Mouse (Mus musculus) kidney, adult 9 months (tissue): ENCODE data around the gene Tenm3.

Source experiments
- DNase-seq: peaks from one replicate; pipeline ENCODE4 v3.0.0; 2022

Gene Tenm3

GRCm38 (mm10) chr8:48568608-48569007 lies 275.1 kb downstream of the Tenm3 start:
- DNase-seq = no peak

DNA sequence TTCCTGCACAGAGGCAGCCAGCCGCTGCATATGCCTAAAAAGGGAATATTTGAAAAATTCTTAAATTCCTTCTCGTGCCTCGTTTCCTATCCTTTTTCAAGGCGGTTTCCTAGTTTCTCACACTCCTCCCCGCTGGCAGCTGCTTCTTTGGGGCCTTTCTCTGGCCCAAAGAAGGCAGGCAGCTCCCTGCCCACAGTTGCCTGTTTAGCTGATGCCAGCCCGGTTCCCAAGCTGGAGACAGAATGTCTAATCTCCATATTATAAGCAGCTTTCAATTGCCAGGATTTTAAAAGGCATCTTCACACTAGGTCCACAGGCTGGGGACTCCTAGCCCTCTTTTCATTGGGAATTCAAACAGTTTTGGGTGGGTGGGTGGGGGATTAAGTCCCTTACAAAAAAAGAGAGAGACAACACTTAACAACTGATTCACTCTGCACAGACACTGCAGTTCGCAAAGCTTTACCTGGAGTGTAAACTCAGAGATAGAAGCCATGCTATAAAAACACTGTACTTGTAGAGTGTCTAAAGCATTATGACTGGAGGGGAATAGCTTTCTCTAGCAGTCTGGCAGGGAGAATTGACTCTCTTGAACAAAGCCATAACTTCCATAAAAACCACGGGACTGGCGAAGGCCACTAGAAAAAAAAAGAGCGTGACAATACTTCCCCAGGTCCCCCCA lies 275.7 kb downstream of the Tenm3 start:
- DNase-seq = no peak

- DNase-seq = no peak
Observed at GRCm38 (mm10) chr8:48560227-48560626, 283.5 kb downstream of the Tenm3 start.

- no peak for DNase-seq
Observed at GRCm38 (mm10) chr8:48555546-48556141, 288.1 kb downstream of the Tenm3 start.

DNA sequence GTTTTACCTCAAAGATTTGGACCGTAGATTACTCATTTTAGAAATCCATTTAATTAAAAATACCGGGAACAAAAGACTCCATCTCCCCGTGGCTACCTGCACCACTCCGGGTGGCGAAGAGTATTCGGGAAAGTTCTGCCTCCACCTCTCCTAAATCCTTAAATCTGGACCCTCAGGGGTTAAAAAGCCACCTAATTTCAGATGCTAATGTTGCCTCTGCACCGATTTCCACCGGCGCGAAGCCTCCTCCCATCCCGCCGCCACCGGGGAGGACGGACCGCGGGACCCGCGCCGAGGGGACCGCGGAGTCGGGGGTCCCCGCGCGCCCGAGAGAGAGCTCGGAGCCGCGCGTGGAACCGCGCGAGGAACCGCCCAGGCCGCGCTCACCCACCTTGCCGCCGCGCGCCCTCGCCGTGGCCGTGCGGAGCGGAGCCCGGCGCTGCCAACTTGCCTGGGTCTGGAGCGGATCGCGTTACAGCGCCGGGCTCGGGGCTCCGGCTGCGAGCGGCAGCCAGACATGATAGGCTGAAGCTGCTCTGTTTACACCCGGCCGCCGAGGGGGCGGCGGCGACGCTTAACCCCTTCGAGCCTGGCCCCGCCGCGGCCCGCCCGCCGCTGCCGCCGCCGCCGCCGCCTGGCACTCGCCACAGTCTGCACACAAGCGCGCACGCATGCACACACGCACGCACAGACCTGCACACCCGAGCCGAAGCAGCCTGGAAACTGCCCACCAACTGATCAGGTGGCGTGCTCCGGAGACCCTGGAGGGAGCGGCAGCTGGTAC lies 288.8 kb downstream of the Tenm3 start:
- DNase-seq = peak; percentile 26

DNA sequence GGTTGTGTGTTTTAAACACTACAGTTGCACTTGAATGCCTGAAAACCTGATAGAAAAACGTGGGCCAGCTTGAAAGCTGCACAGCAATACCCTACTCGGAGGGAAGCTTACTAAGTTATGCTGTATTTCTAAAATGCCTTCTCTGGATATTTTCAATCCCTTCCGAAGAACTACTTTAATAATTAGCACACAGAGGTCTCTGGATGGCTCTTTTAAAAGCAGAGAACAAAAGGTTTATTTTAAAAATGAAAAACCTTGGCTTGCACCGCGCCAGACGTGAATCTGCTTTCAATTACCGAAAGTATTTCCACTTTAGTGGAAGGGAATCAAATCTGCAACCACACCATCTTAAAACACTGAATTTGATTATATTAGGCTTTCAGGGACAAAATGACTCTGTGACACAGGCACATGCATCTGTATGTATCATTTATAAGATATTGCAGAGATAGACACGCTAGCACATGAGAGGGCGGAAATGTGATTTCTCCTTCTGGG lies 289.9 kb downstream of the Tenm3 start:
- peak; percentile 14 for DNase-seq

DNA sequence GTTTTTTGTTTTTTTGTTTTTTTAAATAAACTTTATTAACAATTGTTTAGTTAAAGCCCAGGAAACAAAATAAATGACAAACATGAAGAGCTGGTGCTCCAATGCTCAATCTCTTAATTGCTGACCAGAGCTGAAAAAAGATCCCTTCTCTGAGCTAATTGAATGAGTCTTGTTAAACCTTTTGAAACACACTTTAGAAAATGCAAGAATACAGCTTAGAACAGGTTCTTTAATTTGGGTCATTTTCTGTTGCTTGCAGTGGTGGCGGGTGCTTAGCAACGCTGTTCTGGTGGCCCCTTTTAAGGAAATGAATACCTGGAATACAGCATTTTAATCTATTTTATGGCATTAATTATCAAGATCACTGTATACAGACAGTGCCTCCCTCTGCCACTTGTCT lies 291.4 kb downstream of the Tenm3 start:
- no peak for DNase-seq

GRCm38 (mm10) chr8:48551370-48551769 lies 292.4 kb downstream of the Tenm3 start:
- DNase-seq = no peak

- DNase-seq = no peak
Observed at GRCm38 (mm10) chr8:48548908-48549307, 294.8 kb downstream of the Tenm3 start.

DNA sequence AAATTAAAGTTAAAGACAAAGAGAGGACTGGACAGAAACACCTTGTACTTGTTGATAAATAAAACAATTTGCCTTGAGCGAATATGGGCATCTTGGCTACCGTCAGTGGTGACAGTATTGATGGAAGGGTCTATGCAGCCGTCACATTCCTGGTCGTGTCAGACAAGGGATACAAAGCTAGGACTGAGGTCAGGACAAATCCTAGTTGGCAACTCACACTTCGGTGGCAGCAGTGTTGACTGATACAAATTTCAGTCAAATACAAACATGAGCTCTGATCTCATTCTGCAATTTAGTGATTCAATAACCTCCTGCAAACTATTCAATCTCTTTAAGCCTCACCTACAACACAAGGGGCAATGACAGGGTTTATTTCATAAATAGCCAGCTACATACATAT lies 298.1 kb downstream of the Tenm3 start:
- DNase-seq = no peak

DNA sequence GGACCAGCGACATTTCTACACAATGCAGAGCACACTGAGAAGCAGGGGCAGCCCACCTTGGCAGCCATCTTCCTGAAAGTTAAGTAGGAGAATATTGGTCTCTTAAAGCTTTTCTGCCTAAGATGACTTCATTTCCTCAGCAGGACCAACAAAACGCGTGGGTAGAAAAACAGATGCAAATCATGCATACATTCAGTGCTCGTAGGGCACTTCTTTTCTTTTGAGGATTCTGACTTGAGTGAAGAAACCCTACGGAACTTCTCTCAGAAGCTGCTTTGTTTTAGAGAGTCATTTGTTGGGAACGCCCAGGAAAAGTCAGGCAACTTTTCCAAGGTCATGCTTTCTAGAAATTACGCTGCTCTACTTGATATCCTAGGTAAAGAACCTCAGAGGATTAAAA lies 298.9 kb downstream of the Tenm3 start:
- DNase-seq = no peak

DNA sequence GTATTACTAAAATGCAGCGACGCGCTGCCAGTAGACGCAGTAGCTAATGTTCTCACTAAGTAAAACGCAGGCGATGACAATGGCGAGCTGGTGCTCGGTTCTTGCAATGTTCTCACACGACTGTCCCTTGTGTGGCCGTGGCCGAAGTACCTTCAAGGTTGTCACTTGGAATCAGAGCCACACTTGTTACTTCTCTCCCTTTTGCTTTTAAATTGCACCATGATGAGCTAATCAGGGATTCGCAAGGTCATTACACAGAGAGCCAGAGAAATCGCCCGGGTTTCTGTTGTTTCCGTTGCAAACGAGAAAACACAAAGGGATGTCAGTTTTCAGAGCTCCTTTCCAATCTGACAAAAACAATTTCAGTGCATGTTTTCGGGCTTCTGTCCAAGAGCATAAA lies 301.6 kb downstream of the Tenm3 start:
- DNase-seq = no peak

- peak; percentile 6 for DNase-seq
Observed at GRCm38 (mm10) chr8:48540894-48541293, 302.9 kb downstream of the Tenm3 start.

DNA sequence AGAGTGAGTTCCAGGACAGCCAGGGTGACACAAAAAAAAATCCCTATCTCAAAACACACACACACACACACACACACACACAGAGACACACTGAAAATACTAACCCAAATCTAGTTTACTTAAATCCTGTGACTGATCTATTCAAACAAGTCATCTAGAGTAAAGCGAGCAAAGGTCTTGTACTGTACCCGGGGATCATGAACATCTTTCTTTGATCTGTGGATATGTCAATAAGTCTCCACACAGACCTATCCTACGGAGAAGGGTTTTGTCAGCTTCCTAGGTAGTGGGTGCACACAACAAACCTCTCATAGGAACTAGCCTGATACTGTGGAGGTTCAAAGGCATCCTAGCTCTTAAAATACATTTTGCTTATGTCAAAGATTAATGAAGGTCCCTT lies 307.9 kb downstream of the Tenm3 start:
- DNase-seq = no peak

DNA sequence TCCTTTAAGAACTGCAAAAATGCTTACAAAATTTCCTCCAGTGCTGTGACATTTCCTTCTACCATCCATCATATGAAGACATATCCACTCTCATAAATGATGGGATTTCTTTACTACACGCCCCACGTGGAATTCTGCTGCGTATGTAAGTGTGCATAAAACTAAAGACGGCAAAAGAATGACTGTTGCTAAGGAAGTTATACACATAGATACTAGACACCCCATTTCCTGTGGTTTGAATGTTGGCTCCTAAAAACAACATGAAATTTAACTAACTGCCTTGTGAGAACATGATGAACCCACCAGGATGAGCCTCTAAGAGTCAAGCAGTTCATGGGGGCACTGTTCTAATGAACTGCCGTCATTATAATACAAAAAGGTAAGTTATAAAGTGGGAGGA lies 312.0 kb downstream of the Tenm3 start:
- DNase-seq = no peak

- DNase-seq = no peak
Observed at GRCm38 (mm10) chr8:48530916-48531570, 312.7 kb downstream of the Tenm3 start.

DNA sequence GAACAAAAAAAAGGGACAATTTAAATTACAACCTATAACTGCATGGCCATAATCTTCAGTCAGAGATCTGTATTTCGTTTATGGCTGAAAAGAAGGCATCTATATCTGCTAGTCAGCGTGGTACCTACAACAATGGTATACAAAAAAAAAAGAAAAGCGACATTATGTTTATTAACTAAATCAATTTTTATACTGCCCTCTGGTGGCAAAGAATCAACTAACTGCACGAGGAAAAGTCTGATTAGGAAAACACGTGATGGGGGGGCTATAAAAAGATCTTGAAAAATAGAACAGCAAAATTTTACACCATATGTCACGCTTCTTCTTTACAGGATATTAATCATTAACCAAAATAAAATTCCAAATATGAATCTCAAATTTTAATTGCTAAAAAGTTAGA lies 316.3 kb downstream of the Tenm3 start:
- DNase-seq = peak; percentile 37

- no peak for DNase-seq
Observed at GRCm38 (mm10) chr8:48522536-48523123, 321.1 kb downstream of the Tenm3 start.

DNA sequence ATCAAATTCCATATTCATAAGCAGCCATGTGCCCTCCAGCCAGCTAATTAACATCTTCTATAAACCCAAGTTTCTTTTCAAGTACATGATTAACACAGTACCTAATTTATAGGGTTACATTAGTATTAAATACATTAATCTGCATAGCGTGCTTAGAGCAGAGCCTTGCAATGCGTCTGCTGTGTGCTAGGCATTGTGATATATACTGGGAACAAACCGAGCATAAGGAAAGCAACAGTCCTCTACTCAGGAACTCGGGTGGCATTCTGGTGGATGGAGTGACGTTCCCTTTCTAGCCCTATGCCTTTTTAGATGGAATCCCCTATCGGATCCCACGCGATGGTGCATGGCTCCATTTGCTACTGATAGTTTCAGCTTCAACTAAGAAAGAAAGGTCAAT lies 321.7 kb downstream of the Tenm3 start:
- no peak for DNase-seq

DNA sequence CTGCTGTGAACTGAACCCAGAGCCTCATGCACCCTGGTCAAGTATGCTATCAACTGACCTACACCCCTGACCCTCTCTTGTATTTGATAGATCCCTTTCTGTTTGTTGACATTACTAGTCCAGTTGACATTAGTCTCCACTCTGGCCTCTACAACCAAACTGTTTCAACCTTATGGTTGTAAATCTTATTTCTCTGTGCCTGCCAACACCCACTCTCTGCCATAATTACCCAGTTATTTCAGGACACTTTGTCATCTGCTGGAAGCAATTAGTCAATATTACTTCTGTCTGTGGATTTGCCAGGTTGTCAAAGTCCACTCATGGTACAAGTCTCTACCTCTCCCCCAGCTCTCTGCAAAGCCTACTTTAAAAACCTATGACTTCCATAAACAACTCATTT lies 326.3 kb downstream of the Tenm3 start:
- DNase-seq = no peak

GRCm38 (mm10) chr8:48514230-48514629 lies 329.5 kb downstream of the Tenm3 start:
- no peak for DNase-seq

- DNase-seq = no peak
Observed at GRCm38 (mm10) chr8:48513801-48514200, 329.9 kb downstream of the Tenm3 start.

- DNase-seq = no peak
Observed at GRCm38 (mm10) chr8:48511546-48511945, 332.2 kb downstream of the Tenm3 start.
